Mouse (Mus musculus) MEL (cell line): Measurements from ENCODE around the gene Mtmr11.

Source experiments
- CTCF ChIP-seq, 3 experiments: IDR thresholded peaks in 2 of 3; conservative IDR thresholded peaks in 1 of 3; 2 replicates each; pipeline ENCODE4 v1.5.1; 2011 to 2012; ENCODE audit warnings: low read length in 3 of 3, low read depth in 2 of 3, mild to moderate bottlenecking in 2 of 3, improper control_type of control experiment in 1 of 3, inconsistent platforms in 1 of 3, mixed read lengths in 1 of 3, moderate library complexity in 1 of 3; ENCODE audit not compliant: control insufficient read depth in 1 of 3, insufficient read depth in 1 of 3, poor library complexity in 1 of 3, severe bottlenecking in 1 of 3
- GATA1 ChIP-seq: IDR thresholded peaks from 2 replicates; pipeline ENCODE4 v1.6.1; 2011; ENCODE audit warnings: low read depth, low read length, improper control_type of control experiment
- KAT2A ChIP-seq: conservative IDR thresholded peaks from 2 replicates; pipeline ENCODE4 v1.6.1; 2012; ENCODE audit warnings: low read depth, low read length, improper control_type of control experiment, inconsistent platforms
- POLR2A ChIP-seq, 2 experiments: IDR thresholded peaks; 2 replicates each; pipeline ENCODE4 v1.6.1; 2011 to 2012; ENCODE audit warnings: low read length in 2 of 2, mild to moderate bottlenecking in 2 of 2, control low read depth in 1 of 2, improper control_type of control experiment in 1 of 2, low read depth in 1 of 2, moderate library complexity in 1 of 2; ENCODE audit not compliant: control insufficient read depth in 1 of 2, insufficient read depth in 1 of 2, poor library complexity in 1 of 2

GRCm38 (mm10) chr3:96199731-96200130, 37.9 kb downstream of the Mtmr11 start:
- TF ChIP-seq POLR2A (IDR thresholded peaks at IDR 0.05; ENCODE audit: control insufficient read depth in 1 of 2, insufficient read depth in 1 of 2, low read depth in 1 of 2, low read length in 2 of 2, poor library complexity in 1 of 2): no peak
- no peak for TF ChIP-seq CTCF (IDR thresholded peaks at IDR 0.05 in 2 of 3, conservative IDR thresholded peaks at IDR 0.05 in 1 of 3; ENCODE audit: control insufficient read depth in 1 of 3, insufficient read depth in 1 of 3, low read depth in 2 of 3, low read length in 3 of 3, poor library complexity in 1 of 3, severe bottlenecking in 1 of 3)
- no peak for TF ChIP-seq KAT2A
- TF ChIP-seq GATA1: 0 out of 2 replicates have a peak, but pooled peaks have one; percentile 22
